Mouse (Mus musculus) cerebellum, adult 2 months (tissue): ENCODE data around the gene Atxn7l1. TPM values are rescaled to one million over a fixed set of nuclear protein-coding genes. Genes with fewer than 3 reads are reported as not detected.

Source experiments
- DNase-seq, 2 experiments: peaks; one replicate each; pipeline ENCODE4 v3.0.0; 2021
- H3K27ac ChIP-seq: fragments of 200-500 bp; 2 replicates; pipeline ENCODE4 v1.5.1; 2012; ENCODE audit warnings: low read length, control low read depth, inconsistent platforms; ENCODE audit not compliant: insufficient read depth
- H3K27me3 ChIP-seq: fragments of 200-500 bp; 2 replicates; pipeline ENCODE4 v1.6.1; 2012; ENCODE audit warnings: inconsistent platforms, mild to moderate bottlenecking, low read length, moderate library complexity; ENCODE audit not compliant: control insufficient read depth, insufficient read depth
- H3K4me1 ChIP-seq: fragments of 200-500 bp; 2 replicates; pipeline ENCODE4 v1.6.1; 2011; ENCODE audit warnings: low read length; ENCODE audit not compliant: control insufficient read depth, insufficient read depth
- H3K4me3 ChIP-seq: fragments of 200-500 bp; replicated peaks from 2 replicates; pipeline ENCODE3; 2011; ENCODE audit warnings: mild to moderate bottlenecking, low read depth, low read length, control low read depth; ENCODE audit not compliant: insufficient read depth
- CTCF ChIP-seq: fragments of 200-500 bp; IDR thresholded peaks from 2 replicates; pipeline ENCODE4 v1.5.1; 2011; ENCODE audit warnings: low read depth, mild to moderate bottlenecking, control low read depth, low read length, moderate library complexity, borderline replicate concordance; ENCODE audit not compliant: insufficient read depth
- POLR2A ChIP-seq: fragments of 200-500 bp; IDR thresholded peaks from 2 replicates; pipeline ENCODE4 v1.6.1; 2011; ENCODE audit warnings: low read length, control low read depth, borderline replicate concordance; ENCODE audit not compliant: insufficient read depth
- WGBS: fragments of 180-500 bp; shearing (Covaris S2); methylation state at CpG from one replicate; pipeline ENCODE4 v1.1.7; 2018; 5-methylcytosine and 5-hydroxymethylcytosine counted together
- polyA plus RNA-seq: library from polyadenylated mRNA; depleted of rRNA; stranded (reverse); fragments of >200 nt; gene quantifications from 2 replicates; pipeline ENCODE4 v1.2.3, GENCODE M21; 2012

The Atxn7l1 gene
- polyA plus RNA-seq, 1 experiment = 38.7 TPM

GRCm38 (mm10) chr12:33169777-33170494 is 22.4 kb downstream of the Atxn7l1 start:
- Histone ChIP-seq H3K4me3 (no peak overlapping the region), H3K27me3 (no peaks in the 10 kb centered on the region), H3K4me1 (peaks cover 9% of the 10 kb centered on the region), H3K27ac (no peak overlapping the region)
- TF ChIP-seq POLR2A = no peak
- no peak for TF ChIP-seq CTCF
- 95% methylated on average over 11 of the region's 11 CpGs for WGBS
- no peak for DNase-seq

GRCm38 (mm10) chr12:33170822-33171221 is 23.3 kb downstream of the Atxn7l1 start:
- WGBS = 72% methylated on average over 7 of the region's 7 CpGs
- DNase-seq = no peak
- Histone ChIP-seq H3K27ac (no peak overlapping the region), H3K4me1 (peaks cover 10% of the 10 kb centered on the region), H3K4me3 (no peak overlapping the region), H3K27me3 (no peaks in the 10 kb centered on the region)
- TF ChIP-seq POLR2A (no peak), CTCF (no peak)

- DNase-seq = no peak
- Histone ChIP-seq H3K4me1 (peaks cover 4% of the 10 kb centered on the region; the same call in 1 of the 2 replicates), H3K27me3 (no peaks in the 10 kb centered on the region), H3K4me3 (no peak overlapping the region), H3K27ac (no peak overlapping the region)
- WGBS = 91% methylated on average over 9 of the region's 9 CpGs
- no peak for TF ChIP-seq CTCF
- no peak for TF ChIP-seq POLR2A
Observed at GRCm38 (mm10) chr12:33172926-33173325, 25.4 kb downstream of the Atxn7l1 start.

GRCm38 (mm10) chr12:33173720-33174141 is 26.2 kb downstream of the Atxn7l1 start:
- Histone ChIP-seq H3K4me1 (peaks cover 4% of the 10 kb centered on the region; the same call in 1 of the 2 replicates), H3K4me3 (no peak overlapping the region), H3K27ac (no peak overlapping the region), H3K27me3 (no peaks in the 10 kb centered on the region)
- no peak for TF ChIP-seq CTCF
- no peak for TF ChIP-seq POLR2A
- 98% methylated on average over 8 of the region's 8 CpGs for WGBS
- no peak for DNase-seq

GRCm38 (mm10) chr12:33174171-33174570 is 26.7 kb downstream of the Atxn7l1 start:
- H3K27ac ChIP-seq = no peak overlapping the region
- no peak for DNase-seq
- no peak overlapping the region for H3K4me3 ChIP-seq
- H3K27me3 ChIP-seq = no peaks in the 10 kb centered on the region
- peaks cover 4% of the 10 kb centered on the region; the same call in 1 of the 2 replicates for H3K4me1 ChIP-seq
- 80% methylated on average over 7 of the region's 7 CpGs for WGBS
- TF ChIP-seq POLR2A (no peak), CTCF (no peak)

GRCm38 (mm10) chr12:33174675-33175357 is 27.3 kb downstream of the Atxn7l1 start:
- WGBS = 86% methylated on average over 10 of the region's 10 CpGs
- no peak for DNase-seq
- Histone ChIP-seq H3K27ac (no peak overlapping the region), H3K4me3 (no peak overlapping the region), H3K4me1 (peaks cover 4% of the 10 kb centered on the region; the same call in 1 of the 2 replicates), H3K27me3 (no peaks in the 10 kb centered on the region)
- no peak for TF ChIP-seq POLR2A
- TF ChIP-seq CTCF = no peak

GRCm38 (mm10) chr12:33175621-33176554 is 28.4 kb downstream of the Atxn7l1 start:
- no peaks in the 10 kb centered on the region for H3K27me3 ChIP-seq
- H3K4me3 ChIP-seq = no peak overlapping the region
- WGBS = 53% methylated on average over 25 of the region's 25 CpGs
- TF ChIP-seq POLR2A (no peak), CTCF (no peak)
- peaks cover 4% of the 10 kb centered on the region; the same call in 1 of the 2 replicates for H3K4me1 ChIP-seq
- H3K27ac ChIP-seq = no peak overlapping the region
- DNase-seq = no peak
